Mouse (Mus musculus): ENCODE results near the gene Lgmn.

Gene Lgmn

DNA sequence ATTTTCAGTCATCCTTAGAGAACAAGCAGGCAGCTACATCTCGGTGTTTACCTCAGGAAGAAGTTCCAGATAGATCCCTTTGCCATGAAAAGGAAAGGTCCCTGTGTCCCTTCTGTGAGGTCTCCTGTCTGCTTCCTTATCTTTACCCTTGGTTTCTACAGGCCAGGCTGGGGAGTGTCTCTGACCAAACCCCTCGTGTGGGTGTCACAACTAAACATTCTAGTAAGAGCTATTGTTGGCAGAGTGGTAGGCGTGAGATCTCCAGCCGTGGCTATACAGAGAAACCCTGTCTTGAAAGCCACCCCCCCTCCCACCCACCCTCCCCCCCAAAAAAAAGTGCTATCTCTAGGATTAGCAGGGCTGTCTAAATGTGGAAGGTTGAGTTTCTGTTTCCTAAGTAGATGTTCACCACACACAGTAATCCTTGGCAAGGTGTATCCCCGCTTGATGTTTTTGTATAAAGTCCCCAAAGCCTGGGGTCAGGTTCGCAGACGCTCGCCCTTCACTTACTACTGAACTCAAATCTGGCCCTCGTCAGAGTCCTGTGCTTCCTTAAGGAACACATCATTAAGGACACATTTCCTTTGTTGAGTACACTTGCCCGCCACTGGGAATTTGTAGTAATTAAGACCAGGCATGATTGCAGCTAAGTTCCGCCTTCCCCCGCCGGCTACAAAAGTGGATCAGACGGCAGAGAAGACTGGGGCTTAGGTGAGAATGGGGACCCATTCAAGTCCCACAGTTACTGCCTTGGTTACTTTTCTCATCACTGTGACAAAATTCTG is 94.4 kb downstream of the Lgmn start:
- DNase-seq, result no peak
